Mouse (Mus musculus) limb, embryonic 14.5 days (tissue): ENCODE results near the gene Dcaf1. TPM values are rescaled to one million over a fixed set of nuclear protein-coding genes. Genes with fewer than 3 reads are reported as not detected.

Experiments
- ATAC-seq: fragments of 200-750 bp; cut with Nextera tagmentation; 2 replicates; pipeline ENCODE4 v1.8.0; 2017; ENCODE audit warnings: low read depth, moderate number of reproducible peaks, moderate TSS enrichment; ENCODE audit not compliant: low FRiP score
- DNase-seq: peaks from one replicate; pipeline ENCODE4 v3.0.0-alpha.2; 2015; ENCODE audit warnings: low spot score
- H3K27ac ChIP-seq: fragments of 300-500 bp; sonication (generic); replicated peaks from 2 replicates; pipeline ENCODE4 v1.5.1; 2014; ENCODE audit warnings: low read depth, mild to moderate bottlenecking, low read length, moderate library complexity, mixed read lengths
- H3K27me3 ChIP-seq: fragments of 300-500 bp; sonication (generic); 2 replicates; pipeline ENCODE4 v1.6.1; 2014; ENCODE audit warnings: low read length, mixed read lengths; ENCODE audit not compliant: control insufficient read depth, insufficient read depth
- H3K36me3 ChIP-seq: fragments of 300-500 bp; sonication (generic); 2 replicates; pipeline ENCODE4 v1.6.1; 2014; ENCODE audit warnings: mild to moderate bottlenecking, low read length, moderate library complexity, mixed read lengths; ENCODE audit not compliant: control insufficient read depth, insufficient read depth
- H3K4me1 ChIP-seq: fragments of 300-500 bp; sonication (generic); 2 replicates; pipeline ENCODE4 v1.6.1; 2014; ENCODE audit warnings: antibody characterized with exemption, low read length, mixed read lengths; ENCODE audit not compliant: control insufficient read depth, insufficient read depth
- H3K4me2 ChIP-seq: fragments of 300-500 bp; sonication (generic); replicated peaks from 2 replicates; pipeline ENCODE4 v1.6.1; 2014; ENCODE audit warnings: low read depth, mild to moderate bottlenecking, low read length, moderate library complexity; ENCODE audit not compliant: severe bottlenecking
- H3K4me3 ChIP-seq: fragments of 300-500 bp; sonication (generic); replicated peaks from 2 replicates; pipeline ENCODE4 v1.5.1; 2014; ENCODE audit warnings: low read length
- H3K9ac ChIP-seq: fragments of 300-500 bp; sonication (generic); 2 replicates; pipeline ENCODE4 v1.6.1; 2014; ENCODE audit warnings: mild to moderate bottlenecking, low read depth, low read length, moderate library complexity; ENCODE audit not compliant: severe bottlenecking
- H3K9me3 ChIP-seq: fragments of 300-500 bp; sonication (generic); 2 replicates; pipeline ENCODE4 v1.6.1; 2016; ENCODE audit warnings: low read length; ENCODE audit not compliant: control insufficient read depth
- POLR2A ChIP-seq: fragments of 200-500 bp; IDR thresholded peaks from 2 replicates; pipeline ENCODE4 v1.8.0; 2012; ENCODE audit warnings: inconsistent platforms, mild to moderate bottlenecking, moderate library complexity, borderline replicate concordance; ENCODE audit not compliant: insufficient read depth, insufficient read length; ENCODE audit errors: extremely low read depth
- WGBS: fragments of 180-500 bp; shearing (Covaris S2); extraction: QIAGEN DNeasy Blood & Tissue Kit; methylation state at CpG from one replicate; pipeline ENCODE4 v1.1.7; 2014; 5-methylcytosine and 5-hydroxymethylcytosine counted together
- polyA plus RNA-seq, 2 experiments: library from polyadenylated mRNA; depleted of rRNA in 1 of 2; stranded (reverse) in 1 of 2; unstranded in 1 of 2; fragments of >200 nt; fragmentation: Nextera tagmentation in 1 of 2; extraction: Ambion mirVana in 1 of 2; gene quantifications; 2 replicates each; pipeline versions ENCODE4 v1.2.1 to v1.2.3; 2012 to 2014

The Dcaf1 gene
- polyA plus RNA-seq, 2 experiments: 18.4 to 27.6 TPM

DNA sequence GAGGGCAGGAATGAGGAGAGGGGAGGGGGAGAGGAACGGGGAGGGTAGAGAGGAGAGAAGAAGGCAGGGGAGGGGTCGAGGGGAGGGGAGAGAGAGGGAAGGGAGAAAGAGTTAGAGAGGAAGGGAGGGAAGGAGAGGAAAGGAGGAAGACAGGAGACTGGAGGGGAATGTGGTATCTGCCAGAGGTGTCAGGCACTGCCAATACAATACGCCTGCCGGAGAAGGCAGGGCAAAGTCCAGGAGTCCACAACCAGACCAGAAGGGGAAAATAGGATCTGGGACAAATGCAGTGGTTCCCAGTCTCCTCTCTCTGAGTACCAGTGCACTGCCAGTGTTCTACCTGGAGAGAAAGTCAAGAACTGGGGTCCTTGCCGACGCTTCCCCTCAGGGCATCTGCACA lies 30.8 kb upstream of the Dcaf1 start:
- Histone ChIP-seq H3K4me3 (no peak overlapping the region), H3K27ac (no peak overlapping the region), H3K9me3 (no peaks in the 10 kb centered on the region), H3K4me1 (peaks cover 11% of the 10 kb centered on the region), H3K27me3 (no peaks in the 10 kb centered on the region), H3K36me3 (no peaks in the 10 kb centered on the region), H3K9ac (no peak overlapping the region), H3K4me2 (no peak overlapping the region)
- DNase-seq: no peak
- TF ChIP-seq POLR2A: no peak
- no peak for ATAC-seq
- 68% methylated on average over 6 of the region's 6 CpGs for WGBS

DNA sequence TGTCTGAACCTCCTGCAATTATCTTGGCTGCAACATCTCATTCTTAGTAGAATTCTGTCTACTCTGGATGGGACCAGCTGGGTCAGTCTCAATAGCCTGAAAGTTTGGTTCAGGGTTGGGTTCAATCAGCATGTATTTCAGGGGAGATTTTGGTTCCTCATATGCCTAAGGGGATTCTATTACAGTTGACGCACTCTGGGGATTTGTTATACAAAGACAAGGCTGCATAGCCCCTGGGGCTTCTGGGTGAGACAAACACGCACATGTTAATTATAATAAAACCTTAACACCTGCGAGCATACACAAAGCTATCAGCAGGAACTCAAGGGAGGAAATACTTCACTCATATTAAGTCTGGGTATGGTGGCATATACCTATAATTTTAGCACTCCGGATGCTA lies 15.2 kb upstream of the Dcaf1 start:
- no peaks in the 10 kb centered on the region for H3K4me1 ChIP-seq
- WGBS: 60% methylated on average over 4 of the region's 4 CpGs
- no peak for ATAC-seq

DNA sequence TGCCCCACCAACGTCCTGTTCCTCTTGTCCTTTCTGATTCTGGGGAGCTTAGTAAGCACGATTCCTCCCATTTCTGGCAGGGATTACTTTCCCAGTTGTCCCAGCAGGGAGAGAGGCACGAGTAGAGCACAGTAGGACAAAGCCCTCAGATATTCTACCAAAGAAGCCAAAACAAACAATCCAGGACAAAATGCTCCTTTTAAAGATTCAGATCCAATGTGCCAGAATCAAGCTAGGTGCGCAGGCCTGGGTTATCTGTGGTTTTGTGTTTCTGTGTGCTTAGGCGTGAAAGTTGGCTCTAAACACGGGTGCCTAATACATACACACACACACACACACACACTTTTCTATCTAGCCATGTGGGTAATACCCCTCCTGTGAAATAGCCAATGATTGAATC lies 3.5 kb upstream of the Dcaf1 start:
- WGBS: 77% methylated on average over 6 of the region's 6 CpGs
- ATAC-seq (no peak), DNase-seq (no peak)
- H3K9me3 ChIP-seq: no peaks in the 10 kb centered on the region
- H3K4me3 ChIP-seq: no peak overlapping the region
- no peaks in the 10 kb centered on the region for H3K27me3 ChIP-seq
- no peaks in the 10 kb centered on the region for H3K36me3 ChIP-seq
- H3K4me1 ChIP-seq: 0 out of 2 replicates have a peak, but pooled peaks cover 3% of the 10 kb centered on the region
- no peak overlapping the region for H3K4me2 ChIP-seq
- H3K9ac ChIP-seq: no peak overlapping the region
- no peak overlapping the region for H3K27ac ChIP-seq
- no peak for TF ChIP-seq POLR2A

More for the DNA sequence above, 15.2 kb upstream of the Dcaf1 start:
- Histone ChIP-seq H3K9me3 (no peaks in the 10 kb centered on the region; the same call in 1 of the 2 replicates), H3K4me2 (no peak overlapping the region), H3K36me3 (no peaks in the 10 kb centered on the region), H3K9ac (no peak overlapping the region), H3K27ac (no peak overlapping the region), H3K27me3 (no peaks in the 10 kb centered on the region), H3K4me3 (no peak overlapping the region)
- no peak for DNase-seq
- no peak for TF ChIP-seq POLR2A

DNA sequence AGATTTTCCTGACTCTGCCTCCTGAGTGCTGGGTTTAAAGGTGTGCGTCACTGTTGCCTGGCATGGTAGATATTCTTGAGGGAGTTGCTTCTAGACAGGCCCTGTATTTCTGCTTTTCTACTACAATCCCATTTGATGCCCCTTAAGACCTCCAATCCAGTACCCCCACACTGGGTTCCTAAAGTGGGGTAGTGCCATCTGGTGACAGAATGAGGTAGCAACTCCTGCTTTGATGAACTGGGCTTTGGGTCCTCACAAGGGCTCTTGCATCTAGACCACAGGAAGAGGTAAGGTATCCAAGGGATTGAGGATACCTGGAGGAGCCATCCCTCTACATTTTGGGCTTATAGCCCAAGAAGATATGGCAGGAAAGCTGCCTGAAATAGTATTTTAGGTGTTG lies 2.5 kb upstream of the Dcaf1 start:
- Histone ChIP-seq H3K27me3 (no peaks in the 10 kb centered on the region), H3K4me2 (no peak overlapping the region), H3K9ac (no peak overlapping the region), H3K4me3 (no peak overlapping the region), H3K4me1 (0 out of 2 replicates have a peak, but pooled peaks cover 3% of the 10 kb centered on the region), H3K36me3 (no peaks in the 10 kb centered on the region), H3K27ac (no peak overlapping the region), H3K9me3 (no peaks in the 10 kb centered on the region)
- 92% methylated on average over 1 of the region's 1 CpGs for WGBS
- ATAC-seq: no peak
- no peak for DNase-seq
- TF ChIP-seq POLR2A: no peak

DNA sequence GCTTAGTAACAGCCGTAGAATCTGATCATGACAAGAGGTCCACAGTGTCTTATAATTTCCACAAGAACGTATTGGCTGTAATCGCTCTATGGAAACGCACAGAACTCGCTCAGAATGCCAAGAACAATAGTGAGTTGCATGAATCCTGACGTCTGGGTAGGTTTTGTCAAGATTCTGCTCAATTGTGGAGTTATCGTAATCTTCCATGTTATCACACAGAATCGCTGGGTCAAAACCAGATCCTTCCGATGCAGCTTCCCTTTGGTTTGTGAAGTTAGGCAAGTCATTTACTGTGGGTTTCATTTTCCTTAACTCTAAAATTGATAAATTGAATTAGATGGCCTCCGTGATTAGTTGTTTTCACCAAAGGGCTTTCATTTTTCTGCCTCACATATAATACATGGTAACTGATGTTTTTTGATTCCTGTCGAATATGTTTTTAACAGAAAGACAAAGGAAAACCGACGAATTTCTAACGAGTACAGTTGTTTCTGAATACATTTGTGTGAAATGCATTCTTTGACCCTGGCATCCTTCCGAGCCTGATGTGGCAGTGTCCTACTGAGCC lies 540 bp upstream of the Dcaf1 start:
- Histone ChIP-seq H3K27me3 (no peaks in the 10 kb centered on the region), H3K9me3 (no peaks in the 10 kb centered on the region), H3K4me3 (peak overlapping the region; percentile 97), H3K9ac (peak overlapping the region; percentile 40; the same call in 1 of the 2 replicates), H3K4me1 (0 out of 2 replicates have a peak, but pooled peaks cover 3% of the 10 kb centered on the region), H3K27ac (no peak overlapping the region), H3K4me2 (peak overlapping the region; percentile 48), H3K36me3 (no peaks in the 10 kb centered on the region)
- TF ChIP-seq POLR2A: no peak
- ATAC-seq (no peak), DNase-seq (peak; percentile 9)
- WGBS: 51% methylated on average over 15 of the region's 15 CpGs
